Mouse (Mus musculus) megakaryocyte, embryonic 14.5 days (primary cell): Measurements from ENCODE around the gene Gabrb1.

Experiments
- FLI1 ChIP-seq: IDR thresholded peaks from 2 replicates; pipeline ENCODE4 v1.6.1; 2012; ENCODE audit warnings: low read length, inconsistent platforms, mixed read lengths
- GATA1 ChIP-seq: IDR thresholded peaks from 3 replicates; pipeline ENCODE4 v1.6.1; 2012; ENCODE audit warnings: mixed read lengths, low read length, inconsistent platforms, borderline replicate concordance

DNA sequence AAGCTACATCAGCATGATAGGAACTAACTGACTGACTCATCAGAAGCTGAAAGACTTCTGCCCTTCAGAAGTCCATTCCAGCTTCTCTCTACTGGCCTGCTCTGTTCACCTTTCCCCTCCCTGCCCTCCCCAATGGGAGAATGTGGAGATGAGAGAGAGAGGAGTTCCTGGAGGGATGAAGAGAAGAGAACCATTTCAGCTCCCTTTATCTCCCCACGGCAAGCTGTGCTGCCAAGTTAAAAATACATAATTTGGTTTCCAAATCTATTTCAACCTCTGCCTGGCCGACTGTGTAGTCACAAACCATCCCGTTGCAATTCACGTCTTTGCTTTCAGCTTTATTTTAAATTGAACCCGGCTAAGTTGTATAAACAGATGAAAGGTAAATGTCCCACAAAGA is 3.9 kb upstream of the Gabrb1 start:
- TF ChIP-seq GATA1 (no peak), FLI1 (no peak)
